Mouse (Mus musculus): ENCODE results near the gene Spats2. TPM values are rescaled to one million over a fixed set of nuclear protein-coding genes. Genes with fewer than 3 reads are reported as not detected.

Spats2 gene
- polyA plus RNA-seq, 1 experiment from 2014 or later: 13.9 TPM

GRCm38 (mm10) chr15:99095356-99095755 lies 30.4 kb upstream of the Spats2 start:
- H3K27me3 ChIP-seq (ENCODE audit: control insufficient read depth, insufficient read depth, low read length): peaks cover 25% of the 10 kb centered on the region; the same call in 1 of the 2 replicates
- WGBS: 24% methylated on average over 6 of the region's 6 CpGs
- ATAC-seq (ENCODE audit: low FRiP score, low TSS enrichment) (no peak), DNase-seq (ENCODE audit: low spot score) (no peak)
- no peaks in the 10 kb centered on the region for H3K36me3 ChIP-seq (ENCODE audit: control insufficient read depth, insufficient read depth, low read length)
- no peak overlapping the region for H3K4me2 ChIP-seq (replicated peaks; ENCODE audit: low read depth)
- H3K9ac ChIP-seq (ENCODE audit: low read length): no peak overlapping the region
- no peak overlapping the region for H3K4me3 ChIP-seq (ENCODE audit: low read depth, low read length)
- no peak overlapping the region for H3K27ac ChIP-seq (replicated peaks)
- TF ChIP-seq CTCF (IDR thresholded peaks at IDR 0.05; ENCODE audit: low read depth) (no peak), EP300 (optimal IDR thresholded peaks at IDR 0.05) (no peak)
- H3K9me3 ChIP-seq (ENCODE audit: control insufficient read depth, low read length): no peaks in the 10 kb centered on the region
- H3K4me1 ChIP-seq (replicated peaks; ENCODE audit: control insufficient read depth, insufficient read depth): peaks cover 5% of the 10 kb centered on the region; the same call in 1 of the 2 replicates

DNA sequence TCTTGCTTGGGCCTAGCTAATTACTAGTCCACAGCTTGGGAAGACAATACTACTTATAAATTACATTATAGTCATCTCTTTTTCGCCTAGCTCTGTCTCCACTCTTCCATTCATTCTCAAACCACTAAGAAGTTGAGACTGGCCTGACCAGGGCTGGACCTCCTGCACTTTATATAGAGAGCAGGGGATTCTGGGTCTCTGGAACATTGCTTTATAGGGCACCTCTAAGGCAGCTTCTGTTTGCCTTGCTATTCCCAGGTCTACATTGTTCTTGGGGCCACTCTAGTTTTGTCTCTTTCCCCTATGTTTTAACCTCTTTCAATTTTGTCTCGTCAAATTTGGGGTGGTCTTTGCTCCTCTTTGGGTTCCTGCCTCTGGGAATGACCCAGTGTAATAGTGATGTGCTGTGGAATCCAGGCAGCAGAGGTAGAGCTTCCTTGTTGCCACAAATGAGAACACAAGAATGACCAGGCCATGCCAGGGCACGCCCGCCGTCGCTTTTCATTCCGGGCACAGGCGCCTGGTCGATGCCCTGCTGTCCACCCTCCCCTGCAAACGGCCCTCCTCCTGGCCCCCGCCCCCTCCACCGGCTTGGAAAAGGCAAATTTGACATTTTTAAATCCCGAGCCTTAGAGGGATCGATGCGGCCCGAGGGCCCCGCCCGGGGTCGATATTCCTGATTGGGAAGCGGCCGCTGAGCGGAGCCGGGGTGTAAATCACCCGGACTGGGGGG lies 29.5 kb upstream of the Spats2 start:
- Histone ChIP-seq H3K9me3 (ENCODE audit: control insufficient read depth, low read length) (no peaks in the 10 kb centered on the region), H3K36me3 (ENCODE audit: control insufficient read depth, insufficient read depth, low read length) (no peaks in the 10 kb centered on the region), H3K4me2 (replicated peaks; ENCODE audit: low read depth) (peak overlapping the region; percentile 63), H3K9ac (ENCODE audit: low read length) (peak overlapping the region; percentile 35; the same call in 1 of the 2 replicates), H3K4me3 (ENCODE audit: low read depth, low read length) (peak overlapping the region; percentile 39), H3K27me3 (ENCODE audit: control insufficient read depth, insufficient read depth, low read length) (peaks cover 25% of the 10 kb centered on the region; the same call in 1 of the 2 replicates), H3K27ac (replicated peaks) (no peak overlapping the region), H3K4me1 (replicated peaks; ENCODE audit: control insufficient read depth, insufficient read depth) (peaks cover 5% of the 10 kb centered on the region; the same call in 1 of the 2 replicates)
- WGBS: 9% methylated on average over 23 of the region's 24 CpGs
- TF ChIP-seq CTCF (IDR thresholded peaks at IDR 0.05; ENCODE audit: low read depth) (no peak), EP300 (optimal IDR thresholded peaks at IDR 0.05) (no peak)
- DNase-seq (ENCODE audit: low spot score) (no peak), ATAC-seq (ENCODE audit: low FRiP score, low TSS enrichment) (no peak)

- DNase-seq (ENCODE audit: low spot score) (peak; percentile 57), ATAC-seq (ENCODE audit: low FRiP score, low TSS enrichment) (no peak)
- H3K9ac ChIP-seq (ENCODE audit: low read length): peak overlapping the region; percentile 35
- TF ChIP-seq CTCF (IDR thresholded peaks at IDR 0.05; ENCODE audit: low read depth) (no peak), EP300 (optimal IDR thresholded peaks at IDR 0.05) (no peak)
- H3K9me3 ChIP-seq (ENCODE audit: control insufficient read depth, low read length): no peaks in the 10 kb centered on the region
- H3K27ac ChIP-seq (replicated peaks): no peak overlapping the region
- no peaks in the 10 kb centered on the region for H3K36me3 ChIP-seq (ENCODE audit: control insufficient read depth, insufficient read depth, low read length)
- peaks cover 25% of the 10 kb centered on the region; the same call in 1 of the 2 replicates for H3K27me3 ChIP-seq (ENCODE audit: control insufficient read depth, insufficient read depth, low read length)
- peaks cover 5% of the 10 kb centered on the region; the same call in 1 of the 2 replicates for H3K4me1 ChIP-seq (replicated peaks; ENCODE audit: control insufficient read depth, insufficient read depth)
- WGBS: under 1% methylated on average over 49 of the region's 58 CpGs
- H3K4me3 ChIP-seq (ENCODE audit: low read depth, low read length): peak overlapping the region; percentile 39
- H3K4me2 ChIP-seq (replicated peaks; ENCODE audit: low read depth): peak overlapping the region; percentile 63
Observed at GRCm38 (mm10) chr15:99096831-99097500, 28.8 kb upstream of the Spats2 start.

GRCm38 (mm10) chr15:99097840-99098492 lies 27.8 kb upstream of the Spats2 start:
- no peak for ATAC-seq (ENCODE audit: low FRiP score, low TSS enrichment)
- DNase-seq (ENCODE audit: low spot score): peak; percentile 63
- WGBS: under 1% methylated on average over 39 of the region's 39 CpGs
- Histone ChIP-seq H3K4me1 (replicated peaks; ENCODE audit: control insufficient read depth, insufficient read depth) (peaks cover 5% of the 10 kb centered on the region; the same call in 1 of the 2 replicates), H3K27ac (replicated peaks) (no peak overlapping the region), H3K4me2 (replicated peaks; ENCODE audit: low read depth) (peak overlapping the region; percentile 63), H3K4me3 (ENCODE audit: low read depth, low read length) (peak overlapping the region; percentile 39), H3K36me3 (ENCODE audit: control insufficient read depth, insufficient read depth, low read length) (no peaks in the 10 kb centered on the region), H3K9me3 (ENCODE audit: control insufficient read depth, low read length) (no peaks in the 10 kb centered on the region), H3K27me3 (ENCODE audit: control insufficient read depth, insufficient read depth, low read length) (peaks cover 23% of the 10 kb centered on the region; the same call in 1 of the 2 replicates), H3K9ac (ENCODE audit: low read length) (no peak overlapping the region)
- TF ChIP-seq EP300 (optimal IDR thresholded peaks at IDR 0.05) (no peak), CTCF (IDR thresholded peaks at IDR 0.05; ENCODE audit: low read depth) (no peak)

DNA sequence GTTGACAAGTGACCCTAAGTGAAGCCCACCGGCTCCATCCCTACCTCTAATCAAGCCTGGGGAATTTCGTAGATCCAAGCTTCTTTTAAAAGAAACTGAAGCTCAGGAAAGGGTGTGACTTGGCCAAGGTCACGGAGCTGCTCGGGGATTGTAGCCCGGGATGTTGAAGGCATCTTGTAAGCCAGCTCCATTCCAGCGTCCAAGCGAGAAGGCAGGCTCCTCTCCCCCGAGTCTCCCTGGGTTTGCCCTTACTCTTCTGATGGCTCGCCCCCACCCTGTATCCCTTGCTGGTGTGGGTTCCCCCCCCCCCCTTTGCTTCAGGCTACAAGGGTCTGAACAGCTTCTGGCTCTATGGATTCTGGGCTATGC lies 27.2 kb upstream of the Spats2 start:
- peaks cover 20% of the 10 kb centered on the region; the same call in 1 of the 2 replicates for H3K27me3 ChIP-seq (ENCODE audit: control insufficient read depth, insufficient read depth, low read length)
- H3K9me3 ChIP-seq (ENCODE audit: control insufficient read depth, low read length): no peaks in the 10 kb centered on the region
- no peaks in the 10 kb centered on the region for H3K36me3 ChIP-seq (ENCODE audit: control insufficient read depth, insufficient read depth, low read length)
- H3K27ac ChIP-seq (replicated peaks): no peak overlapping the region
- peaks cover 5% of the 10 kb centered on the region; the same call in 1 of the 2 replicates for H3K4me1 ChIP-seq (replicated peaks; ENCODE audit: control insufficient read depth, insufficient read depth)
- peak overlapping the region; percentile 13; the same call in 1 of the 2 replicates for H3K9ac ChIP-seq (ENCODE audit: low read length)
- TF ChIP-seq EP300 (optimal IDR thresholded peaks at IDR 0.05) (no peak), CTCF (IDR thresholded peaks at IDR 0.05; ENCODE audit: low read depth) (no peak)
- peak; percentile 0; the same call in 1 of the 2 replicates for ATAC-seq (ENCODE audit: low FRiP score, low TSS enrichment)
- peak; percentile 36 for DNase-seq (ENCODE audit: low spot score)
- peak overlapping the region; percentile 39 for H3K4me3 ChIP-seq (ENCODE audit: low read depth, low read length)
- 3% methylated on average over 9 of the region's 9 CpGs for WGBS
- H3K4me2 ChIP-seq (replicated peaks; ENCODE audit: low read depth): peak overlapping the region; percentile 63
